Mouse (Mus musculus): ENCODE data around the gene Arid1b.

The Arid1b gene

DNA sequence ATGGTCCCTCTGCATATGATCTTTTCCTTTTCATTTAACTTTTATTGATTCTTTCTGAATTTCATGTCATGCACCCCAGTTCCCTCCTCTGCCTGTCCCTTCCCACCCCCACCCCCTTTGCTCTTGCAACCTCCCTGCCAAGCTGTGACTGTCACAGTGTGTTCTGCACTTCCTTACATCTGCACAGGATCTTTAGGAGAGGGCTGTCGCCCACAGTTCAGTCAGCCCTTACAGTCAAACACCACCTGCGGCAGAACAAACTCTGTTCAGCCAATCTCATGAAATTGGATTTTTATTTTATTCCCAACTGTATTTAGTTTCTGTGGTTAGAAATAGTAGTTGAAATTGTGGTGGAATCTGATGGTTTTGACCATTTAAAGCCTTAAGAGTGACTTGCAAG lies 130.5 kb downstream of the Arid1b start:
- DNase-seq: no peak

DNA sequence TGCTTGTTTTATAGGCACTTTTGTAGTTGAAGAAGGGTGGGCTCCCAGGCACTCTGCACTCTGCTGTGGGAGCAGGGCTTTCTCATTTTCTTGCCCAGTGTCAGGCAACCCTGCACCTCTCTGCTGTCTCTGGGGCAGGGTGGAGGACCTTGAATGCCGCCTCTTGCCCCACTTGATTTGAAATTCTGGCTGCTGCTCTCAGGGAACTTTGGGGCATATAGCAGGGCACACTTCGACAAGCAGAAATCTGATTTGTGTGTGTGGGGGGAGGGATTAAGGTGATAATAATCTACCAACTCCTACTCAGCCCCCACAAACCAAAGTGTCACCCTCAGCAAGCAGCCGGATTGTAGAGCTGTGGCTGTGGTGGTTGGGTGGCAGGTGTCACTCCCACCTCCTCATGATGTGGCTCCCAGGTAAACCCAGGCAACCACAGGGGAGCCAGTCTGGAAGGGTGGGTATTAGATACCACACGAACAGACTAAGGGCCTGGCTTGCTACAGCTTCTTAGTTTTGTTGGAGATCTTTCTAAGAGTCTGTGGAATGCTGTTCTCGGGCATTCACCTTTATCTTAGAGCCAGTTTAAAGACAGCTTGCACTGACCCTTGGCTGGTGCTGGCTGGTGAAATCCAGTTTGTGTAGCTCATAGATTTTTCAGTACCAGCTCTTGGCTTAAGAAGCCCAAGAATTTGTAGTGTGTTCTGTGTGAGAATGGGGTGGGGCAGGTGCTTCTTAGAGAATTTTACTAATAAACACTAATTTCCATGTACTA lies 131.1 kb downstream of the Arid1b start:
- DNase-seq: no peak

GRCm38 (mm10) chr17:5125856-5126806 lies 132.0 kb downstream of the Arid1b start:
- no peak for DNase-seq

GRCm38 (mm10) chr17:5129606-5130005 lies 135.5 kb downstream of the Arid1b start:
- DNase-seq: peak in 1 of 2 experiments; percentile 18

GRCm38 (mm10) chr17:5130116-5130515 lies 136.0 kb downstream of the Arid1b start:
- no peak for DNase-seq

GRCm38 (mm10) chr17:5131706-5132105 lies 137.6 kb downstream of the Arid1b start:
- DNase-seq: no peak

GRCm38 (mm10) chr17:5132296-5132986 lies 138.3 kb downstream of the Arid1b start:
- DNase-seq: no peak

DNA sequence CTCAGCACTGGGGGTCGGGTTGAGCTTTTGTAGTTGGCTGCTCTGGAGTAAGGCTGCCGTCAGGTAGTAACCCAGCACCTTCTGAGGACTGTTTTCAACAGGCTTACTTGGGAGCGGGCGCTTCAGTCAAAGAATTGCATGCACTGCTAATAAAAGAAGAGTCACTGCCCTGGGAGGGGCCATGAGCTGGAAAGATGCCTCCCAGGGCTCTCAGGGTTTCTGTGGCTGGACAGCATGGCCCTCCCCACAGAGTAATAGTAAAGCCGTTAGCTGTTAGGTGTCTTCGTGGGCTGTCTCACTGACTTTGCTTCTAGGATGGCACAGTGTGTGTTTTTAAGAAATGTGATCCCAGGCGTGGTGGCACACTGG lies 138.8 kb downstream of the Arid1b start:
- DNase-seq: no peak

DNA sequence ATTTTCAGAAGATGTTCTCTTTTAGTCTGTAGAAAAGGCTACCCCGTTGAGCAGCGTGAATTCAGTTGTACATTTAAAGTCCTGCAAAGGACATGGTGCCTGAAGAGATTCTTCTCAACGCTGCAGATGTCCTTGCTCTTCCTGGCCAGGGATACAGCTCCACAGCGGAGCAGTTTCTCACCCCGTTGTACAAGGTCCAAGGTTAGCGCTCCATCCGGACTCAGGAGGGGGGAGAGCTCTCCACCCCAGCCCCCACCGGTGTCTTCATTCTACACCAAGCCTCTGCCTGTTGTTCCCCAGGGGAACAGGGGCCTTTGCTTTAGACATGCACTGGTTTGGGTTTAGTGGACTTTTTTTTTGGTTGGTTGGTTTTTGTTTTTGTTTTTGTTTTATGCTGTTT lies 139.7 kb downstream of the Arid1b start:
- DNase-seq: no peak

DNA sequence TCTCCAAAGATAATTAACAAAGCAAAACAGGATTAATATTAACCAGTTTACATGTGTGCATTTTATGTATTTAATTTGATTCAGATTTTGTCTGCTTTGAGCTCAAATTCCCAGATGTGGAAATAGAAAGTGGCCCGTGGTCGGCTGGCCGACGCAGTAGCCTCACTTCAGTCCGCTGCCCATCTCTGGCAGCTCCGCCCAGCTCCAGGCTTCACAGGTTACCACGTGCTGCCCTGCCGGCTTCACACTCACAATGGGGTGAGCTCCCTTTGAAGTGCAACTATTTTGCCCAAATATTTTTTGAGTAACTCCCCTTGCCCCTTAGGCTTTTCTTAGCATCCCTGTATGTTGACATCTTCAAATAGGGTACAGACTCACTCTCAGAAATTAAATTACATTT lies 140.1 kb downstream of the Arid1b start:
- no peak for DNase-seq

DNA sequence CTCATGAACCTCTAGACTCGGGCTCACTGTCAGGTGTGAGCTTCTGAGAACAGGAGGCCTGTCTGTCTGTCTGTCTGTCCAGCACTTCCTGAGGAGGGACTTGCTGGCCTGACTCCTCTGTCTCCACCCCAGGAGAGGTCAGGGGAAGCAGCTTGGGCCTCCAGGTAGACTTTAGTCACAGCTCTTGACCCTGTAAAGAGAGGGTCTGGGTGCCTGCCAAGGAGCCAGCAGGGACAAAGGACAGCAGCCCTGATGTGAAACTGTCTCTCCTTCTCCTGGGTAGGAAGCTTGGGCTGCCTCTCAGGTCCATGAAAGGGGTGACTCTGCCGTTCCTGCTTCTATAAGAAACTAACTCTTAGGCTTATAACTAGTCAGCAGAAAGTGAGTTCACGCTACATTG lies 143.8 kb downstream of the Arid1b start:
- no peak for DNase-seq

DNA sequence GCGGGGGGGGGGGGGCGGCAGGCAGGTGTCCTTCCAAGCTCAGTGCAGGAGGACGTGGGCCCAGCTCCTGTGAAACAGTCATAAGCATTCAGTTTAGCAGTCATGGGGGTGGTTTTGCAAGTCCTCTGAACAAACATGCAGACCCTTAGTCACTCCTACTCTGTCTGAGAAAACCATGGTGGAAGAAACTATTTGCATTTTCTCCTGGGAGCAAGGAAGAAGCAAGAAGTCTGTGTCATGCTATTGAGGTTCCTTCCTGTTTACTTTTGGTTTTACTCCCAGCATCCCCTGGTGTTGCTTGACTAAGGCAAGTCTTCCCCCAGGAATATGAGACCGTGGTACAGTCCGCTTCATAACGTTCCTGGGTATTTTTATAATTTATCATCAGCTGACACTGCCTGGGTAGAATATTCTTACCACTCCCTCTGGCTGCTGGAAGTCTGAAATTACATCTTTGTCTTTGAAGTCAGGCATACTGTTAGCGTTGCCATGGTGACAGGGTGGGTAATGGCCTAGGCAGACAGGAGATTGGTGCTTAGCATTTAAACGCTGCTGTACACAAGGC lies 144.6 kb downstream of the Arid1b start:
- DNase-seq: peak; percentile 66 to 67

GRCm38 (mm10) chr17:5139553-5139952 lies 145.4 kb downstream of the Arid1b start:
- DNase-seq: peak in 1 of 2 experiments; percentile 16

GRCm38 (mm10) chr17:5143735-5144439 lies 149.8 kb downstream of the Arid1b start:
- DNase-seq: no peak

DNA sequence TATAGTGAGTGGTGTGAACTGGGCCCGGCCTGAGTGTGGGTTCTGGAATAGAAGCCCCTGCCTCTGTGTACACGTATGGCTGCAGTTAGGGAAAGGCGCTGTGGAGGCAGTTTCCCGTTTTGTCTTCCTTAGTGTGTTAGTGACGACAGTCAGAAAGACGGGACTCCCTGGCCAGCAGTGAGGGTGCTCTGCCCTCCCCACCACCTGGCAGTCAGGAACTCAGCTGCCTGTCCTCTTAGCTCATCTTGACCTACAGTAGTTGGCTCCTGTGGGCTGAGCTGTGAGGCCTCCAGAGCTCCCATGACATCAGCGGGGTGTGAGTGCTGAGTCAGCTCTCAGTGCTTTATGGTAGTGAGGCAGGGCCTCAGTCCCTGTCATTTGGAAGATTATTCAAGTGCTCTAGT lies 156.5 kb downstream of the Arid1b start:
- no peak for DNase-seq

GRCm38 (mm10) chr17:5151852-5152251 lies 157.7 kb downstream of the Arid1b start:
- DNase-seq: no peak

- no peak for DNase-seq
Measured at GRCm38 (mm10) chr17:5153461-5153860, 159.3 kb downstream of the Arid1b start.

DNA sequence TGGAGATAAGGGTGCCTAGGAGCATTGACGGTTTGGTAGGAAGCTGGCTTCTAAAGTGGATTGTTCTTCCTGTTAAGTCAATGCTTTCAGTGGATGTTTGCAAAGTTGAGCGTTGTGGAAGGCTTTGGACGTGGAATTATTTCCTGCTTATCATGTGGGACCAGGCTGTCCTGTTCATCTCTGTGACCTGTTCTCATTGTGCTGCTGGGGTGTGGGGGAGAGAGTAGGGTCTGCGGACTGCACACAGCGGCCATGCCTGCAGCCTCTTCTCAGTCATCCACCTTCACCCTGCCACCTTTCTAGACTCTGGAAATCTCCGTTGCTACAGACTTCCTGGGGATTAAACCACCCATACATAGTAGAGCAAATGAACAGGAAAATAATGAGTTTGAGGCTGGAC lies 160.2 kb downstream of the Arid1b start:
- DNase-seq: no peak

GRCm38 (mm10) chr17:5157609-5158008 lies 163.5 kb downstream of the Arid1b start:
- DNase-seq: no peak

- no peak for DNase-seq
Measured at GRCm38 (mm10) chr17:5162525-5162924, 168.4 kb downstream of the Arid1b start.

GRCm38 (mm10) chr17:5163251-5163826 lies 169.2 kb downstream of the Arid1b start:
- no peak for DNase-seq

- DNase-seq: no peak
Measured at GRCm38 (mm10) chr17:5164794-5165193, 170.7 kb downstream of the Arid1b start.
